Mouse (Mus musculus) lung, adult 2 months (tissue): ENCODE measurements around the gene Tshr. TPM values are rescaled to one million over a fixed set of nuclear protein-coding genes. Genes with fewer than 3 reads are reported as not detected.

ENCODE experiments used
- DNase-seq: peaks from one replicate; pipeline ENCODE4 v3.0.0; 2022
- H3K4me1 ChIP-seq: fragments of 200-500 bp; 2 replicates; pipeline ENCODE4 v1.6.1; 2011; ENCODE audit warnings: low read length; ENCODE audit not compliant: control insufficient read depth, insufficient read depth
- H3K4me3 ChIP-seq: fragments of 200-500 bp; replicated peaks from 2 replicates; pipeline ENCODE3; 2011; ENCODE audit warnings: low read depth, mild to moderate bottlenecking, control low read depth, low read length; ENCODE audit errors: extremely low read depth
- CTCF ChIP-seq: fragments of 200-500 bp; IDR thresholded peaks from 2 replicates; pipeline ENCODE4 v1.5.1; 2011; ENCODE audit warnings: mild to moderate bottlenecking, low read length, control low read depth; ENCODE audit not compliant: insufficient read depth
- POLR2A ChIP-seq: fragments of 200-500 bp; IDR thresholded peaks from 2 replicates; pipeline ENCODE4 v1.6.1; 2011; ENCODE audit warnings: low read depth, mild to moderate bottlenecking, control low read depth, low read length, borderline replicate concordance; ENCODE audit errors: extremely low read depth
- WGBS: fragments of 180-500 bp; shearing (Covaris S2); methylation state at CpG from one replicate; pipeline ENCODE4 v1.1.7; 2018; 5-methylcytosine and 5-hydroxymethylcytosine counted together
- polyA plus RNA-seq: library from polyadenylated mRNA; depleted of rRNA; stranded (reverse); fragments of >200 nt; gene quantifications from 2 replicates; pipeline ENCODE4 v1.2.3, GENCODE M21; 2012

The Tshr gene
- polyA plus RNA-seq, 1 experiment: 0.90 TPM

GRCm38 (mm10) chr12:91495497-91496225 lies 111.3 kb downstream of the Tshr start:
- H3K4me1 ChIP-seq: no peaks in the 10 kb centered on the region
- TF ChIP-seq CTCF (no peak), POLR2A (no peak)
- DNase-seq: no peak
- no peak overlapping the region for H3K4me3 ChIP-seq
- 55% methylated on average over 11 of the region's 11 CpGs for WGBS

DNA sequence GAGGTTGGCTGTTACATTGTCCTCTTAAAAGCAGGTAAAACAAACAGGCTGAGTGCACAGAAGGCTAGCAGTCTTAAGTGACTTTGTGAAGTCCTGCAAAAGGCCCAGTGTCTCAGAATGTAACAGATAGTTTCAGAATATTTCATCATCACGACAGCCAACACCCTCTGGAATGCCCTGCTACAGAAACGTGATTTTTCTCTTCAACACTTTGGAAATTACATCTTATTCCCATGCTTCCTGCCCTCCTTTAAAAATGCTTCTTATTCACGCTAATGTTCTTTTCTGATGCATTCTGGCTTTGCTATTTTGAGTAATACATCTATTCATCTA lies 111.8 kb downstream of the Tshr start:
- TF ChIP-seq POLR2A (no peak), CTCF (no peak)
- no peak overlapping the region for H3K4me3 ChIP-seq
- DNase-seq: no peak
- WGBS: 32% methylated on average over 3 of the region's 3 CpGs
- no peaks in the 10 kb centered on the region for H3K4me1 ChIP-seq

DNA sequence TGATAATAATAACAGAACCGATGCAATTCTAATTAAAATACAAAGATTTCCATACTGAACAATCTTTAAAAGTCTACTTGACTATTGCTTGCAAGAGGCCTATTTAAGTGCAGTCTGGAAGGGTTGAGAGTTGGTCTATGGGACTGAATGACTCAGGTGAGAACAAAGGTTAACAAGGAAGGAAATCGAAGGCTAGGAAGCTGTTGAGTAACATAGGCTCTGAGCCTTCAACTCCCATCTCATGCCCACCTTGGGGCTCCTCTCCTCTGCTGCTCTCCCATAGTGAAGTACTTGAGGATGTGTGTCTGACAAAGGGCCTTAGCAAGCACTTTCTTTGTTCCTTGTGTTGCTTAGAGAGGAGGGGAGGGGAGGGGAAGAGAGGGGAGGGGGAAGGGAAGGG lies 116.1 kb downstream of the Tshr start:
- no peak for DNase-seq
- WGBS: 74% methylated on average over 2 of the region's 2 CpGs
- TF ChIP-seq POLR2A (no peak), CTCF (no peak)
- no peaks in the 10 kb centered on the region for H3K4me1 ChIP-seq
- no peak overlapping the region for H3K4me3 ChIP-seq

DNA sequence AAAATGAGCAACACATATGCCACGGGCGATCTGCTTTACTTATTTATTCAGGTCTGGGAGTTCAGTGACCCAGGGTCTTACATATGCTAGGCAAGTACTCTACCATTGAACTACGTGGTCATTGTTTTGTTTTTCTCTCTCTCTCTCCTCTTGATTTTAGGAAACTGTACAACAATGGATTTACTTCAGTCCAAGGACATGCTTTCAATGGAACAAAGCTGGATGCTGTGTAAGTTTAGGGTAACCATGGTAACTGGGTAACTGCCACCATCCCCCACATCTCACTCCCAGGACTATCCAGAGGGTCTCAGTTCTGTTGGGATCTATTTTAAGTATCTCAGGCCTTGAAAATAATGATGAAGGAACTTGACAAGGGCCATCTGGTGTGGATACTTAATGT lies 127.4 kb downstream of the Tshr start:
- Histone ChIP-seq H3K4me3 (no peak overlapping the region), H3K4me1 (no peaks in the 10 kb centered on the region)
- DNase-seq: no peak
- TF ChIP-seq POLR2A (no peak), CTCF (no peak)
- 65% methylated on average over 3 of the region's 3 CpGs for WGBS

DNA sequence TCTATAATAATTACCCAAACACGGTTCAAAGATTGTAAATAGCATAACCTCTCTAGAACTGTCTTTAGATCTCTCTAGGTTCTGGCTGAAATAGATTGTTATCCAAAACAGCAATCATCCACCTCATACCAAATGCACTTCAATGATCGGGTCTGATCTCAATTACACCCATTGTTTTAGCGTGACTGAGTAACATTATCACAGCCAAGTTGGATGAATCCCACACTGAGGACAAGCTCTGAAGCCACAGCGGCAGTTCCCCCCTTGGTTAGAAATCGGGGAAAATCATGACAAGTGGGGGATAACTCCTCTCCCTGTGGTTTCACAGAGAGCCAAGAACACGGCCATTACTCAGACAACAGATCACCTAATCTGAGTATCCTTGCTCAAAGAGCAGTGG lies 129.6 kb downstream of the Tshr start:
- Histone ChIP-seq H3K4me1 (no peaks in the 10 kb centered on the region), H3K4me3 (no peak overlapping the region)
- TF ChIP-seq POLR2A: no peak
- TF ChIP-seq CTCF: no peak
- 75% methylated on average over 6 of the region's 6 CpGs for WGBS
- no peak for DNase-seq

GRCm38 (mm10) chr12:91517808-91518207 lies 133.4 kb downstream of the Tshr start:
- TF ChIP-seq POLR2A (no peak), CTCF (no peak)
- no peak for DNase-seq
- Histone ChIP-seq H3K4me3 (no peak overlapping the region), H3K4me1 (no peaks in the 10 kb centered on the region)
- 78% methylated on average over 3 of the region's 3 CpGs for WGBS

DNA sequence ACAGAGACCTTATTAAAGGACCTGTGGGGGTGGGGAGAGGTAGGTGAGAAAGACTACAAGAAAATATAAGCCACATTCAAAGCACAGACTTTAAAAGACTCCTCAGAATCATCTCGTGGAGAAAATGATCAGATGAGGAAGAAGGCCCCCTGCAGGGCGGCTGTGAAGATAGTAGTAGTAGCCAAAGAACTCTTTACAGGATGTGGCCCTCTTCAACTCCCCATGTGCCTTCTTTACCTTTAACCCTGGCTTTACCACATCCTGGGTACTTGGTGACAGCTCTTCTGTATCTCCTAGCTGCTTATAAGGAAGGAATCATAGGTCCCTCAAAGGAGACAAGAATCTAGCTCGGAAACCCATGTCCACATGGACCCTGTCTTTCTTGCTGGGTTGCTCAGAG lies 139.3 kb downstream of the Tshr start:
- no peak for DNase-seq
- no peak for TF ChIP-seq POLR2A
- TF ChIP-seq CTCF: no peak
- WGBS: 55% methylated on average over 3 of the region's 3 CpGs

DNA sequence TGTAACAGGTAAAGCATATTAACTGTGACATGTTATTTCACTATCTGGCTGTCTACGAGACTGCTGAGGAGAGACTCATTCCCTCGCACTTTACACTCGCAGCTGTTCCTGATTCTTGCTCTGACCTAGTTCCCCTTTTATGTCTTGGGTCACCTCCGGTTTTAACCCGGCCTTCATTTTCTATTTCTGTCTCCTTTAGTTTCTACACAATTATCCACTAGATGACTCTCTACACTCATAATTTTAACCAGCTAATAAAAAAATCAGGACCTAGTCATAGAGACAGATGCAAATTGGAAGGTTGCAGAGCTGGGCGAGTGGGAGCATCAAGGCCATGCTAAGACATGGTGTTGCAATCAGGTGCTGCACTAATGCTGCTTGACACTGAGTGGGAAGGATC lies 150.2 kb downstream of the Tshr start:
- DNase-seq: no peak
- WGBS: 70% methylated on average over 6 of the region's 6 CpGs
- no peak for TF ChIP-seq POLR2A
- TF ChIP-seq CTCF: no peak
- H3K4me3 ChIP-seq: no peak overlapping the region
- H3K4me1 ChIP-seq: no peaks in the 10 kb centered on the region

More for the DNA sequence above, 139.3 kb downstream of the Tshr start:
- H3K4me3 ChIP-seq: no peak overlapping the region
- no peaks in the 10 kb centered on the region for H3K4me1 ChIP-seq

DNA sequence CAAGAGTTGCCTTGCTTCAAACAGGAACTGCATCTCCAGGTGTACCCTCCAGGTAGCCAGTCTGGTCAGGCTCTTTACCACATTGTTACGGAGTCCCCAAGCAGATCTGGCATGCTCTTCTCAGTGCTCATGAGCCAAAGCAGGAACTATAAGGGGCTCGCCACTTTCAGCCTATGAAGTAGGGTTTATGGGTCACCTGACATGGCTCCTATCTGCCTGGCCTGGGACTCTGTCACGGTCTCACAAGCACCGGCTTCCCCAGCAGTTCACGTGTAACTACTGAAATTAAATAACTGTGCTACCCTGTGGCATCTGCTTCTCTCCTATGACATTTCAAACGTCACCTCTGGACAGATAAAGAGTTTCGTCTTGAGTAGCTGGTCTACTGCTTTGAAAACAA lies 155.8 kb downstream of the Tshr start:
- TF ChIP-seq CTCF (no peak), POLR2A (no peak)
- Histone ChIP-seq H3K4me3 (no peak overlapping the region), H3K4me1 (no peaks in the 10 kb centered on the region)
- WGBS: 85% methylated on average over 7 of the region's 7 CpGs
- no peak for DNase-seq

GRCm38 (mm10) chr12:91549471-91549870 lies 165.1 kb downstream of the Tshr start:
- H3K4me1 ChIP-seq: 0 out of 2 replicates have a peak, but pooled peaks cover 2% of the 10 kb centered on the region
- 57% methylated on average over 9 of the region's 9 CpGs for WGBS
- TF ChIP-seq CTCF (no peak), POLR2A (no peak)
- H3K4me3 ChIP-seq: no peak overlapping the region
- DNase-seq: no peak
